Mouse (Mus musculus) thymus, adult 2 months (tissue): Measurements from ENCODE around the gene Slfn5.

Source experiments
- CTCF ChIP-seq: fragments of 200-500 bp; IDR thresholded peaks from 2 replicates; pipeline ENCODE4 v1.5.1; 2012; ENCODE audit warnings: mild to moderate bottlenecking, control low read depth, low read length, moderate library complexity, borderline replicate concordance; ENCODE audit not compliant: control insufficient read depth, poor library complexity, insufficient read depth; ENCODE audit errors: extremely low read depth
- POLR2A ChIP-seq: fragments of 200-500 bp; IDR thresholded peaks from 2 replicates; pipeline ENCODE4 v1.6.1; 2012; ENCODE audit warnings: mild to moderate bottlenecking, low read length, control low read depth, moderate library complexity; ENCODE audit not compliant: control insufficient read depth, poor library complexity, insufficient read depth; ENCODE audit errors: extremely low read depth

DNA sequence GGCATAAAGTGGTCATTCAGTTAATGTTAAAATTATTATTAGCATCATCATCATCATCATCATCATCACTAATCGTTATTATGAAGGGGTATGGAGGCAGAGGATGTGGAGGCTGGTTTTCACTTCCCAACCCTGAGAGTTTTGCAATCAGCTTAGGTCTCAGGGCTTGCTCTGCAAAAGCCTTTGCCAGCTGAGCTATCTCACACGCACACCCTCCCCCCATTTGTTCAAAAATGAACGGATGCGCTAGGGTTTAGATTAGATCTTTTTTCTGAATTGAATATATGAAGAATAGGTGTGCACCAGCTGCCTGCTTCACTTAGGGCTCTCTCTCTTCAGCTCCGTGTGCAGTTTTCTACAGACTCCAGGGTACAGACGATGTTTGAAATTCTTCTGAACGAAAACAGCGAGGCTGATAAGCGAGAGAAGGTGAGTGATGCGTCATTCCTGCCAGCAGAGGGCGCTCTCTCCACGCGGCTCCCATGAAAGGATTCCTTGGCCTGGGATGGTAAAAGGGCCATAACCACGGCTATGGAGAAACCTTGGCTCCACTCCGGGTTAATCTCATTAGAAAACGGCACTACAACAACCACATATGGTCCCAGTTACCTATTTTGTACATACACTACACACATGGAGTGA lies 36.3 kb upstream of the Slfn5 start:
- peak; percentile 88 for TF ChIP-seq CTCF
- TF ChIP-seq POLR2A: no peak
